Mouse (Mus musculus): Measurements from ENCODE around the gene Il25. TPM values are rescaled to one million over a fixed set of nuclear protein-coding genes. Genes with fewer than 3 reads are reported as not detected.
"Not testable (repeated sequence)": the region's sequence is repeated elsewhere in the genome, so short reads cannot be mapped to it uniquely, and the experiment has no call there.

Gene Il25
- polyA plus RNA-seq, 1 experiment from 2014 or later, result 0.28 TPM

DNA sequence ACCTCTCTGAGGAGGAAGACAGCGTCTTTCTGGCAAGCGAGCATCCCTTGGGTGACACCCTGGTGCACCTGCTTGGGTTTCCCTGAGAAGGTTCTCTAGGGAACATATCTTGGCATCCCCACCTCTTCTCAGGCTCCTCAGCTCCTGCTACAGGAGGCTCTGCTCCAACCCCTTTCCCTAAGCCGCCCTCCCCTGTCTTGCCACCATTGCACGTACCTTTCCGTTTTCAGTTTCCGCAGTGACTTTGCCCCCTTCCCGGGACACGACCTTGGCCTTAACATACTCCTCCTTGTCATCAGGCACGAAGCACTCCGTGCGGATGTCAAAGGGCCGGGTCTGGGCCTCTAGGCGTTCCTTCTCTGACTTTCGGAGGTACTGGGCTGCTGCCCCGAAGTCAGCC lies 32.5 kb downstream of the Il25 start:
- no peak overlapping the region for H3K27ac ChIP-seq (ENCODE audit: low read depth)
- no peaks in the 10 kb centered on the region for H3K27me3 ChIP-seq (replicated peaks; ENCODE audit: control insufficient read depth, insufficient read depth, low read length)
- H3K4me3 ChIP-seq (ENCODE audit: low read depth, low read length), result no peak overlapping the region
- WGBS, result 77% methylated on average over 15 of the region's 15 CpGs
- DNase-seq (ENCODE audit: low spot score) (no peak), ATAC-seq (replicated peaks; ENCODE audit: low FRiP score, low TSS enrichment, low read depth) (no peak)
- H3K9ac ChIP-seq (ENCODE audit: low read length), result no peak overlapping the region
- H3K9me3 ChIP-seq (ENCODE audit: control insufficient read depth, low read length), result no peaks in the 10 kb centered on the region
- H3K4me1 ChIP-seq (replicated peaks; ENCODE audit: control insufficient read depth, insufficient read depth, low read length), result no peaks in the 10 kb centered on the region
- H3K36me3 ChIP-seq (ENCODE audit: control insufficient read depth, insufficient read depth, low read length), result no peaks in the 10 kb centered on the region
- H3K4me2 ChIP-seq (ENCODE audit: low read length), result no peak overlapping the region

DNA sequence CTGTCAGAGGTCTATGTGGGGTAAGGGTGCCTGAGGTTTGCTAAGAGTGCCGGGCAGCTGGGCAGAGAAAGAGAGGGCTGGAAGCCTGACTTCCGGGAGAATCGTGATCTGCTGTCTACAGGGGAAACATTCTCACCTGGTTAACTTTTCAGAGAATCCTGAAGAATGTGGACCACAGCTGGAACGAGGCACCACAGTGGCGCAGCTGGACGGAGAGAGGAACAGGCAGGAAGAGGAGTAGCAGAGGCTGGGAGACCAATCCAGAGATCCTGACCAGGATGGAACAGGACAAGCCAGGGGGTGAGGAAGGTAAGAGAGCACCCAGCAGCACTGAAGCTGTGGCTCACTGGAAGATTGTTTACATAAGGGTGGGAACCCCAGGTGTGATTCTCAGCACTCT lies 33.1 kb downstream of the Il25 start:
- no peak for ATAC-seq (replicated peaks; ENCODE audit: low FRiP score, low TSS enrichment, low read depth)
- DNase-seq (ENCODE audit: low spot score), result no peak
- H3K27me3 ChIP-seq (replicated peaks; ENCODE audit: control insufficient read depth, insufficient read depth, low read length), result no peaks in the 10 kb centered on the region
- no peaks in the 10 kb centered on the region for H3K9me3 ChIP-seq (ENCODE audit: control insufficient read depth, low read length)
- H3K27ac ChIP-seq (ENCODE audit: low read depth), result no peak overlapping the region
- no peak overlapping the region for H3K4me3 ChIP-seq (ENCODE audit: low read depth, low read length)
- no peaks in the 10 kb centered on the region for H3K36me3 ChIP-seq (ENCODE audit: control insufficient read depth, insufficient read depth, low read length)
- WGBS, result 60% methylated on average over 6 of the region's 6 CpGs
- no peaks in the 10 kb centered on the region for H3K4me1 ChIP-seq (replicated peaks; ENCODE audit: control insufficient read depth, insufficient read depth, low read length)
- no peak overlapping the region for H3K9ac ChIP-seq (ENCODE audit: low read length)
- H3K4me2 ChIP-seq (ENCODE audit: low read length), result no peak overlapping the region

DNA sequence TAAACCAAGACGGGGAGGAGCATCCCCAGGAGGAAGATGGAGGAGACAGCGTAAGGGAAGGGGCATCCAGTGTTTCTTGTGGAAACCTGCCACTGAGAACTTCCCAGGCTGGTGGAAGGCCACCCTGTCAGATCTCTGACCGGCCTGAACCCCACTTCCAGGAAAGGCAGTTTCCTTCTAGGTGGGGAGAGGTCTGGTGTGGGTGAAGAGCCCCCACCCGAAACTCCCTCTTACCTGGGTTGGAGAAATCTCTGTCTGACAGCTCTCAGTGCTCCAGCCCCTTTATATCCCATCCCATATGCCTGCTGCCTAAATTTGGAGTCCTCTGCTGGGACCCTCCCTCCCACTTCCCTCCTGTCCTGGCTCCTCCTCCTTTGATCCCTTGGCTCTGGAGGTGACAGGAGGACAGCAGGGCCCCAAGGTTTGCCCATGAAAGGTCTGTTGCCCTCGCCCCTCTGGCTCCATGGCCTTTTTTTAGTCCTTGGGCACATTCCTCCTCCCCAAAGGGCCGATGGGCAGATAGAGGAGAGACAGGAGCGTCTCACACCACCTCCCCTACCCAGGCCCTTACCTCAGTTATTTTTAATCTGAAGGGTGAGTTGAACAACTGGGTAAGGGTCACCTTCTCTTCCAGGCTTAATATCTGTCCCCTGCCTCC lies 34.0 kb downstream of the Il25 start, which contains the start of gene Myh6:
Gene Myh6, minus strand, starts transcription at position 608 of the 658 bp plus-strand sequence.
- no peak within 1 kb of the TSS for H3K4me2 ChIP-seq (ENCODE audit: low read length)
- H3K9ac ChIP-seq (ENCODE audit: low read length), result no peak within 1 kb of the TSS
- no peak within 1 kb of the TSS for H3K27ac ChIP-seq (ENCODE audit: low read depth)
- no peaks in the 10 kb centered on the region for H3K36me3 ChIP-seq (ENCODE audit: control insufficient read depth, insufficient read depth, low read length)
- H3K4me3 ChIP-seq (ENCODE audit: low read depth, low read length), result no peak within 1 kb of the TSS
- 56% methylated on average over 7 of the region's 7 CpGs for WGBS
- H3K27me3 ChIP-seq (replicated peaks; ENCODE audit: control insufficient read depth, insufficient read depth, low read length), result no peaks in the 10 kb centered on the region
- H3K4me1 ChIP-seq (replicated peaks; ENCODE audit: control insufficient read depth, insufficient read depth, low read length), result no peaks in the 10 kb centered on the region
- H3K9me3 ChIP-seq (ENCODE audit: control insufficient read depth, low read length), result no peaks in the 10 kb centered on the region
- DNase-seq (ENCODE audit: low spot score) (no peak), ATAC-seq (replicated peaks; ENCODE audit: low FRiP score, low TSS enrichment, low read depth) (no peak)

DNA sequence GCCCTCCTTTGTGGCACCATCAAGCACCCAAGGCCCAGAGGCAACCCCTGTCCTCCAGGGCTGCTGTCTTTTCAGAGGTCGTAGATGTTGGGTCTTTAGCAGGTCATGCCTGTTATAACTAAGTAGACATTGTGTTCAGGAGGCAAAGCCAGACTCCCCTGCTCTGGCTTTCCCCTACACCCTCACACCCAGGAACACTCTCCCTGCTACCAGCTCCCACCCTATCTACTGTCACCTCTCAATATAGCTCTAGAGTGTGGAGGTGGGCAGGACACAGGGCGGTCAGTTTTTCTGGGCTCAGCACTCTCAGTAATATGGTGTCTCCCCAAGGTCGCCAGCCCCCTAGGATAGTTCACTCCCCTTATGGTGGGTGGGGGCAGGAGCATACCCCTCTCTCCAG lies 35.4 kb downstream of the Il25 start:
- WGBS, result 73% methylated on average over 3 of the region's 3 CpGs
- H3K4me3 ChIP-seq (ENCODE audit: low read depth, low read length), result no peak overlapping the region
- no peaks in the 10 kb centered on the region for H3K27me3 ChIP-seq (replicated peaks; ENCODE audit: control insufficient read depth, insufficient read depth, low read length)
- no peaks in the 10 kb centered on the region for H3K9me3 ChIP-seq (ENCODE audit: control insufficient read depth, low read length)
- no peaks in the 10 kb centered on the region for H3K36me3 ChIP-seq (ENCODE audit: control insufficient read depth, insufficient read depth, low read length)
- ATAC-seq (replicated peaks; ENCODE audit: low FRiP score, low TSS enrichment, low read depth), result no peak
- DNase-seq (ENCODE audit: low spot score), result no peak
- H3K27ac ChIP-seq (ENCODE audit: low read depth), result no peak overlapping the region
- H3K9ac ChIP-seq (ENCODE audit: low read length), result no peak overlapping the region
- H3K4me2 ChIP-seq (ENCODE audit: low read length), result no peak overlapping the region
- no peaks in the 10 kb centered on the region for H3K4me1 ChIP-seq (replicated peaks; ENCODE audit: control insufficient read depth, insufficient read depth, low read length)

DNA sequence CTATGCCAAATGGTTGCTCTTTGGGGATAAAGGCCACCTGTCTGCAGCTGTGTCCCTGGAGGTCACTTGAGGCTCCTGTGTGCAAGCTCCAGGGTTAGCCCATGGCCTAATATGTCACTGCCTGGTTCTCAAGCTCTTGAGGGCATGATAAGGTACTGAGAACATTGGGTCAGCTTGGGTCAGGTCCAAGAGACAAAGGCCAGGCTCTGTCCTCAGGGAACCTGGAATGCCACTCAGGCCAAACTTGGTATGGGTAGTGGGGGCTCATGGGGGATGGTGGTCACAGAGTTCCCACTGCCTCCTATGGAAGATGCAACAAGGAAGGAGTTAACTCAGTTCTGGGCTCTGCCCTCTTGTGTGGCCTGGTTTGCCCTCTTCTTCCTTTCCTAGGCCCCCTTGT lies 35.8 kb downstream of the Il25 start:
- no peaks in the 10 kb centered on the region for H3K9me3 ChIP-seq (ENCODE audit: control insufficient read depth, low read length)
- no peak overlapping the region for H3K9ac ChIP-seq (ENCODE audit: low read length)
- no peaks in the 10 kb centered on the region for H3K4me1 ChIP-seq (replicated peaks; ENCODE audit: control insufficient read depth, insufficient read depth, low read length)
- H3K4me3 ChIP-seq (ENCODE audit: low read depth, low read length), result no peak overlapping the region
- no peaks in the 10 kb centered on the region for H3K36me3 ChIP-seq (ENCODE audit: control insufficient read depth, insufficient read depth, low read length)
- no peak overlapping the region for H3K27ac ChIP-seq (ENCODE audit: low read depth)
- ATAC-seq (replicated peaks; ENCODE audit: low FRiP score, low TSS enrichment, low read depth) (no peak), DNase-seq (ENCODE audit: low spot score) (no peak)
- no peak overlapping the region for H3K4me2 ChIP-seq (ENCODE audit: low read length)
- H3K27me3 ChIP-seq (replicated peaks; ENCODE audit: control insufficient read depth, insufficient read depth, low read length), result no peaks in the 10 kb centered on the region

DNA sequence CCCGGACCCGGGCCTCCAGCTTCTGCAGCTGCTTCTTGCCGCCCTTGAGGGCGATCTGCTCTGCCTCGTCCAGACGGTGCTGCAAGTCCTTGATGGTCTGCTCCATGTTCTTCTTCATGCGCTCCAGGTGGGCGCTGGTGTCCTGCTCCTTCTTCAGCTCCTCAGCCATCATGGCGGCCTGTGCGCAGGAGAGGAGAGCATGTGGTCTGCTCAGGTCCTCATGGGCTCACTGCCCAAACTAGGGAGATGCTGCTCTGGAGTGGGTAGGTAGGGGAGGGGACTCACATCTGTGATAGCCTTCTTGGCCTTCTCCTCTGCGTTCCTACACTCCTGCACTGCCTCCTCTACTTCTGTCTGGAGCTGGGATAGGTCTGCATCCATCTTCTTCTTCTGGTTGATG lies 40.3 kb downstream of the Il25 start:
- H3K9ac ChIP-seq (ENCODE audit: low read length); H3K27ac ChIP-seq (ENCODE audit: low read depth); H3K4me3 ChIP-seq (ENCODE audit: low read depth, low read length); H3K27me3 ChIP-seq (replicated peaks; ENCODE audit: control insufficient read depth, insufficient read depth, low read length); H3K4me1 ChIP-seq (replicated peaks; ENCODE audit: control insufficient read depth, insufficient read depth, low read length); DNase-seq (ENCODE audit: low spot score); H3K36me3 ChIP-seq (ENCODE audit: control insufficient read depth, insufficient read depth, low read length); H3K4me2 ChIP-seq (ENCODE audit: low read length); ATAC-seq (replicated peaks; ENCODE audit: low FRiP score, low TSS enrichment, low read depth); H3K9me3 ChIP-seq (ENCODE audit: control insufficient read depth, low read length): not testable (repeated sequence)
- 93% methylated on average over 7 of the region's 11 CpGs for WGBS

DNA sequence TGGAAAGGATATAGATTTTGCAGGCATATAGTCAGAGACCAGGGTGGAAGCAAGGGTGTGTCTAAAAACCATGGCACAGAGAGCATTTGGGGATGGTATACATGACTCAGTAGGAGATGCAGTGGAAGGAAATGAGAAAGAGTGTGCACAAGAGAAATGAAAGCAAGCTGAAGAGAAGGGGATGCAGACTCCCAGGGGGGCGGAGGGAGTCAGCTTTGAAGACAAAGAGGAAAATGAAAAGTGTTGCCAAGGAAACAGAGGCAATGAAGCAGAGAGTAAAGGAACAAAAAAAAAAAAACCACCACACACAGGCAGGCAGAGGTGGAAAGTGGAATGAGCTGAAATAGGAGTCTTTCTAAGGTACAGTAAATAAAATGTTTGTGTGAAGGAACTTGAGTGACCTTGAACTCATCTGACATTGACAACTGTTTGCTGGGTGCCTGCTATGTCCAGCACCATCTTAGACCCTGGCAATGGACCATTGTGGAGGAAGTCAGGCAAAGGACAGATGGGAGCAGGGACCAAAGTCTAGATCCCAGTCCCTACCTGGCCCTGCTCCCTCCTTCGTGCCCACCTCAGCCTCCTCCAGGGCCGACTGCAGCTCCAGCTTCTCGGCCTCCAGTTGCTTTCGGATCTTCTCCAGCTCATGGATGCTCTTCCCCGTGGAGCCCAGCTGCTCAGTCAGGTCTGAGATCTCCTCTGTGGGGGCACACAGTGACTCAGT lies 41.7 kb downstream of the Il25 start:
- H3K9me3 ChIP-seq (ENCODE audit: control insufficient read depth, low read length), result no peaks in the 10 kb centered on the region
- H3K27me3 ChIP-seq (replicated peaks; ENCODE audit: control insufficient read depth, insufficient read depth, low read length), result no peaks in the 10 kb centered on the region
- H3K36me3 ChIP-seq (ENCODE audit: control insufficient read depth, insufficient read depth, low read length), result no peaks in the 10 kb centered on the region
- no peaks in the 10 kb centered on the region for H3K4me1 ChIP-seq (replicated peaks; ENCODE audit: control insufficient read depth, insufficient read depth, low read length)
- H3K4me2 ChIP-seq (ENCODE audit: low read length), result no peak overlapping the region
- H3K9ac ChIP-seq (ENCODE audit: low read length), result no peak overlapping the region
- 85% methylated on average over 6 of the region's 6 CpGs for WGBS
- no peak overlapping the region for H3K27ac ChIP-seq (ENCODE audit: low read depth)
- DNase-seq (ENCODE audit: low spot score), result no peak
- no peak for ATAC-seq (replicated peaks; ENCODE audit: low FRiP score, low TSS enrichment, low read depth)
- no peak overlapping the region for H3K4me3 ChIP-seq (ENCODE audit: low read depth, low read length)

DNA sequence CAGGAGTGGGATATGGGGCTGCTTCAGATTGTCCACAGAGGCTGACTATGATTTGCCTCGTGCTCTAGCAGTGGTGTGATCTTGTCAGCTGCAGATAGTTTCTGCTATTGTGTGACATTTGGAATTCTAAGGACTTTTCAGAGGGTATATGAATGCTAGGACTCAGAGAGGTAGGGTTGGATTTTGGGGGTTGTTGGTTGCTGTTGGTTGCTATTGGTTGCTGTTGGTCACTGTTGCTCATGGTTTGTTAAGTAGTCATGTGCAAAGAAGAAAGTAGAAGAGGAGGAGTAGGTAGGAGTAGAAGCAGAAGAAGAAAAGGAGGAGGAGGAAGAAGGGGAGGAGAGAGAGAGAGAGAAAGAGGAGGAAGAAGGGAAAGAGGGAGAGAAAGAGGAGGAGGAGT lies 44.1 kb downstream of the Il25 start, which contains the start of gene Gm17428:
Gene Gm17428, plus strand, starts transcription at position 301 of the 400 bp plus-strand sequence.
- Histone ChIP-seq H3K9ac (ENCODE audit: low read length) (no peak within 1 kb of the TSS), H3K9me3 (ENCODE audit: control insufficient read depth, low read length) (no peaks in the 10 kb centered on the region), H3K4me1 (replicated peaks; ENCODE audit: control insufficient read depth, insufficient read depth, low read length) (no peaks in the 10 kb centered on the region), H3K27ac (ENCODE audit: low read depth) (no peak within 1 kb of the TSS), H3K4me2 (ENCODE audit: low read length) (no peak within 1 kb of the TSS), H3K27me3 (replicated peaks; ENCODE audit: control insufficient read depth, insufficient read depth, low read length) (no peaks in the 10 kb centered on the region), H3K4me3 (ENCODE audit: low read depth, low read length) (no peak within 1 kb of the TSS), H3K36me3 (ENCODE audit: control insufficient read depth, insufficient read depth, low read length) (no peaks in the 10 kb centered on the region)
- 75% methylated on average over 1 of the region's 1 CpGs for WGBS
- ATAC-seq (replicated peaks; ENCODE audit: low FRiP score, low TSS enrichment, low read depth) (no peak), DNase-seq (ENCODE audit: low spot score) (no peak)

DNA sequence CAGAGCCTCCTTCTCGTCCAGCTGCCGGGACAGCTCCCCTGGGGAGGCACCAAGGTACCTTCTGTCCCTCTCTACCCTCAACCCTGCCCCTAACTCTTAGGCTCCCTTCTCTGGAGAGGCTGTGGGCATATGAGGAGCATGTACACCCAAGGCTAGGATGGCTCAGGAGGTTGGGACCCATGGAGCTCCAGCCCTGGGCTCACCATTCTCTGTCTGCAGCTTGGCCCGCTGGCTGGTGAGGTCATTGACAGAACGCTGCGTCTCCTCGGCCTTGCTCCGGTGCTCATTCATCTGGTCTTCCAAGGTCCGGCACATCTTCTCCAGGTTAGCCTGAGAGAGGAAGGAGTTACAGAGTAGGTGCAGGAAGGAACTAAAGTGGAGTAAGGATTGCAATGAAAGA lies 46.2 kb downstream of the Il25 start:
- Histone ChIP-seq H3K4me1 (replicated peaks; ENCODE audit: control insufficient read depth, insufficient read depth, low read length) (no peaks in the 10 kb centered on the region), H3K36me3 (ENCODE audit: control insufficient read depth, insufficient read depth, low read length) (no peaks in the 10 kb centered on the region), H3K27ac (ENCODE audit: low read depth) (no peak overlapping the region), H3K9ac (ENCODE audit: low read length) (no peak overlapping the region), H3K4me3 (ENCODE audit: low read depth, low read length) (no peak overlapping the region), H3K4me2 (ENCODE audit: low read length) (no peak overlapping the region), H3K27me3 (replicated peaks; ENCODE audit: control insufficient read depth, insufficient read depth, low read length) (no peaks in the 10 kb centered on the region), H3K9me3 (ENCODE audit: control insufficient read depth, low read length) (no peaks in the 10 kb centered on the region)
- ATAC-seq (replicated peaks; ENCODE audit: low FRiP score, low TSS enrichment, low read depth), result no peak
- WGBS, result 91% methylated on average over 8 of the region's 8 CpGs
- DNase-seq (ENCODE audit: low spot score), result no peak

All from intestine, embryonic 14.5 days (tissue).